ENCODE assay signal across 10 mouse cellular contexts in genomic region chr19:47454167-47455000, GRCm38 (mm10). TPM values are rescaled to one million over a fixed set of nuclear protein-coding genes. Genes with fewer than 3 reads are reported as not detected.
A peak's percentile ranks its signal among the peaks of the same experiment; 100 is the strongest.
DNase-seq lines count a peak whose midpoint lies in the region; ATAC-seq and TF ChIP-seq lines count a peak whose summit lies in the region.
"Had no signal": no experiment of that assay in that cellular context is flagged by ENCODE, and none has a peak within 500 bp of the region (broad histone marks: within the 10 kb centered on the region; RNA-seq: fewer than 3 reads in every experiment).

No protein-coding gene starts in this region.

- intact Hi-C loops in heart, postnatal 10 days (cut with DNase I) = loop anchor here (2.0 kb wide), 1 partner anchor 26 kb away; no protein-coding TSS in a partner anchor

- H3K4me2 ChIP-seq in midbrain, embryonic 16.5 days (ENCODE audit: low read length) = no peak overlapping the region
- H3K4me2 ChIP-seq in midbrain, postnatal 0 days (ENCODE audit: low read depth, low read length, poor library complexity, severe bottlenecking) = no peak overlapping the region
- H3K4me2 ChIP-seq in neural tube, embryonic 15.5 days = no peak overlapping the region

- no peak for TF ChIP-seq CTCF in midbrain, postnatal 0 days (IDR thresholded peaks at IDR 0.05)

- H3K27me3 ChIP-seq in midbrain, embryonic 16.5 days (ENCODE audit: control insufficient read depth, insufficient read depth, low read depth, low read length) = no peaks in the 10 kb centered on the region; the same call in 1 of the 2 replicates
- H3K27me3 ChIP-seq in midbrain, postnatal 0 days (ENCODE audit: insufficient read depth, low read length) = no peaks in the 10 kb centered on the region
- no peaks in the 10 kb centered on the region for H3K27me3 ChIP-seq in neural tube, embryonic 15.5 days (replicated peaks)

- H3K9ac ChIP-seq in midbrain, embryonic 16.5 days (ENCODE audit: low read depth, low read length) = 0 out of 2 replicates have a peak overlapping the region, but pooled peaks have one; percentile 14
- no peak overlapping the region for H3K9ac ChIP-seq in midbrain, postnatal 0 days (replicated peaks; ENCODE audit: low read length, poor library complexity, severe bottlenecking)
- H3K9ac ChIP-seq in neural tube, embryonic 15.5 days (replicated peaks) = no peak overlapping the region

- no peaks in the 10 kb centered on the region for H3K9me3 ChIP-seq in midbrain, embryonic 16.5 days (replicated peaks; ENCODE audit: control insufficient read depth, low read length, poor library complexity, severe bottlenecking)
- H3K9me3 ChIP-seq in midbrain, postnatal 0 days (ENCODE audit: low read length) = no peaks in the 10 kb centered on the region
- H3K9me3 ChIP-seq in neural tube, embryonic 15.5 days (replicated peaks) = no peaks in the 10 kb centered on the region

- peak; percentile 69 for DNase-seq in gastrocnemius, adult 18-20 months (ENCODE audit: low spot score)
- DNase-seq in gastrocnemius, postnatal 10 days = no peak
- no peak for DNase-seq in midbrain, postnatal 0 days (ENCODE audit: low spot score)
- DNase-seq in heart, postnatal 10 days = peak; percentile 84 to 85
- peak; percentile 65 for DNase-seq in skeletal muscle tissue, adult 2 months (ENCODE audit: low read depth, low spot score)
- no peak for DNase-seq in cerebellum, adult 8-10 months
- DNase-seq: adrenal gland, adult 8-10 months had no signal

- no peak overlapping the region for H3K4me3 ChIP-seq in midbrain, embryonic 16.5 days (ENCODE audit: low read depth, low read length)
- no peak overlapping the region for H3K4me3 ChIP-seq in midbrain, postnatal 0 days (ENCODE audit: low read depth, low read length)
- H3K4me3 ChIP-seq in neural tube, embryonic 15.5 days (replicated peaks) = no peak overlapping the region
- H3K4me3 ChIP-seq: erythroblast, embryonic 14.5 days had no signal

- H3K27ac ChIP-seq in midbrain, embryonic 16.5 days (ENCODE audit: low read length) = no peak overlapping the region
- no peak overlapping the region for H3K27ac ChIP-seq in midbrain, postnatal 0 days (ENCODE audit: low read depth, low read length)
- no peak overlapping the region for H3K27ac ChIP-seq in neural tube, embryonic 15.5 days (replicated peaks)

- H3K36me3 ChIP-seq in midbrain, embryonic 16.5 days (ENCODE audit: control insufficient read depth, insufficient read depth, low read length) = no peaks in the 10 kb centered on the region
- H3K36me3 ChIP-seq in midbrain, postnatal 0 days (ENCODE audit: insufficient read depth, low read length) = no peaks in the 10 kb centered on the region
- no peaks in the 10 kb centered on the region for H3K36me3 ChIP-seq in neural tube, embryonic 15.5 days

- WGBS in midbrain, embryonic 16.5 days = 62% methylated on average over 11 of the region's 11 CpGs
- 67% methylated on average over 11 of the region's 11 CpGs for WGBS in midbrain, postnatal 0 days
- WGBS in neural tube, embryonic 15.5 days = 70% methylated on average over 11 of the region's 11 CpGs

- peaks cover 9% of the 10 kb centered on the region for H3K4me1 ChIP-seq in midbrain, embryonic 16.5 days (ENCODE audit: control insufficient read depth, insufficient read depth, low read length)
- no peaks in the 10 kb centered on the region for H3K4me1 ChIP-seq in midbrain, postnatal 0 days (ENCODE audit: insufficient read depth, low read length)
- peaks cover 52% of the 10 kb centered on the region for H3K4me1 ChIP-seq in neural tube, embryonic 15.5 days

- no peak for ATAC-seq in midbrain, embryonic 16.5 days
- no peak for ATAC-seq in midbrain, postnatal 0 days (ENCODE audit: low FRiP score)
- ATAC-seq in neural tube, embryonic 15.5 days (ENCODE audit: low FRiP score) = no peak

RNA-seq across cellular contexts. Expression of gene Sh3pxd2a, which starts 9.8 kb away (rescaled TPM):
- total RNA-seq in gastrocnemius, adult 18-20 months (2021) = 10 to 100 TPM; 32.8 to 42.6 TPM
- total RNA-seq in gastrocnemius, postnatal 10 days (2021) = 10 to 100 TPM; 79.8 to 85.6 TPM
- 1.5 and 1.8 TPM in 2 replicates for polyA plus RNA-seq in midbrain, embryonic 16.5 days (2015; fragmentation: Nextera tagmentation; extraction: Ambion mirVana)
- total RNA-seq in midbrain, postnatal 0 days (2014; rRNA removed) = 21.0 and 27.4 TPM in 2 replicates
- polyA plus RNA-seq in midbrain, postnatal 0 days (2015; fragmentation: Nextera tagmentation; extraction: Ambion mirVana) = 1.2 and 1.5 TPM in 2 replicates
- total RNA-seq in heart, postnatal 10 days (2021) = 10 to 100 TPM; 87.9 to 93.7 TPM
- 2.2 and 3.3 TPM in 2 replicates for polyA plus RNA-seq in neural tube, embryonic 15.5 days (2015; fragmentation: Nextera tagmentation; extraction: Ambion mirVana)

Comparison
In these comparisons a context has a peak if more than half of its experiments do, and no peak if none do; other contexts are left out.
1. DNase-seq: peak in gastrocnemius, adult 18-20 months (single experiment), heart, postnatal 10 days (2 of 2) and skeletal muscle tissue, adult 2 months (single experiment); none in gastrocnemius, postnatal 10 days (single experiment), midbrain, postnatal 0 days (single experiment) and cerebellum, adult 8-10 months (single experiment).